22 mouse cellular contexts compared by ENCODE assay signal in the genomic region with DNA sequence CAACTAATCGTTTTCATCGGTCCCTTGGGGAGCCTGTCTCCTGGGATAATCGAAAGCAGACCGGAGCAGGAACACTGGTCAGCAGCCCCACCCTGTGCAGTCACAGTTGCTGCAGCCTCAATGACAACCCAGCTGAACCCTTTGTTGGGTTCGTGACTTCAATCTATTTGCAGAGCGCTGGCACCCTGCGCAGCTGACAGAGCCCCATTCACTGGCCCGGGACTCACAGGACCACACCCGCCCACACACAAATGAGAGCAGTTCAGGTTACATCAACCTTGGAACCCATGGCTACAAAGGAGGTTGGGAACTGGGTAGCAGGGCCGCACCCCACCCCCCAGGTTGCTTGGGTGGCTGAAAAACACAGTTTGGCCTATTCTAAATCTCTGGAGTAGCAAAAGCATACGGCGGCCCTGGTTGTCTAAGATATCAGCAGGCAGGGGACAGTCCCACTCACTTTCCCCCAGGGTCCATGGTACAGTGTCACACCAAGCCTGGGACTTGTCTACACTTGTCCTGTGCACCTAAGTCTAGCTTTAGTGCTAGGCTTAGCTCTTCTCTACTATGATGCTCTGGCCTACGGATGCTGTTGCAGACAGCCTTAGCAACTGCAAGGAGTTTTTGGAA. TPM values are rescaled to one million over a fixed set of nuclear protein-coding genes. Genes with fewer than 3 reads are reported as not detected.
DNase-seq lines count a peak whose midpoint lies in the region; ATAC-seq and TF ChIP-seq lines count a peak whose summit lies in the region.
"Had no signal": no experiment of that assay in that cellular context is flagged by ENCODE, and none has a peak within 500 bp of the region (broad histone marks: within the 10 kb centered on the region; RNA-seq: fewer than 3 reads in every experiment).

No protein-coding gene starts in this region.

- no peaks in the 10 kb centered on the region for H3K36me3 ChIP-seq in liver, embryonic 13.5 days
- H3K36me3 ChIP-seq in liver, embryonic 11.5 days (ENCODE audit: control insufficient read depth, insufficient read depth, low read length), result no peaks in the 10 kb centered on the region
- no peaks in the 10 kb centered on the region for H3K36me3 ChIP-seq in embryonic facial prominence, embryonic 15.5 days
- no peaks in the 10 kb centered on the region for H3K36me3 ChIP-seq in small intestine, adult 2 months (ENCODE audit: control insufficient read depth, insufficient read depth, low read length)
- H3K36me3 ChIP-seq: heart, embryonic 13.5 days; lung, embryonic 15.5 days; midbrain, embryonic 13.5 days had no signal

- no peaks in the 10 kb centered on the region for H3K4me1 ChIP-seq in liver, embryonic 13.5 days (replicated peaks)
- H3K4me1 ChIP-seq in liver, embryonic 11.5 days (replicated peaks; ENCODE audit: control insufficient read depth, insufficient read depth, low read length), result no peaks in the 10 kb centered on the region
- no peaks in the 10 kb centered on the region for H3K4me1 ChIP-seq in embryonic facial prominence, embryonic 15.5 days
- peaks cover 19% of the 10 kb centered on the region; the same call in 1 of the 2 replicates for H3K4me1 ChIP-seq in small intestine, adult 2 months (ENCODE audit: control insufficient read depth, insufficient read depth, insufficient read length, low read length)
- H3K4me1 ChIP-seq: heart, embryonic 13.5 days; lung, embryonic 15.5 days; midbrain, embryonic 13.5 days had no signal

- H3K4me2 ChIP-seq in liver, embryonic 13.5 days, result no peak overlapping the region
- H3K4me2 ChIP-seq in liver, embryonic 11.5 days, result no peak overlapping the region
- H3K4me2 ChIP-seq in embryonic facial prominence, embryonic 15.5 days (replicated peaks), result no peak overlapping the region
- H3K4me2 ChIP-seq: heart, embryonic 13.5 days; lung, embryonic 15.5 days; midbrain, embryonic 13.5 days had no signal

- H3K9ac ChIP-seq in liver, embryonic 13.5 days, result no peak overlapping the region
- H3K9ac ChIP-seq in liver, embryonic 11.5 days (ENCODE audit: low read depth, low read length), result no peak overlapping the region
- no peak overlapping the region for H3K9ac ChIP-seq in embryonic facial prominence, embryonic 15.5 days
- H3K9ac ChIP-seq: heart, embryonic 13.5 days; lung, embryonic 15.5 days; midbrain, embryonic 13.5 days had no signal

- H3K4me3 ChIP-seq in liver, embryonic 13.5 days (replicated peaks), result no peak overlapping the region
- H3K4me3 ChIP-seq in liver, embryonic 11.5 days (ENCODE audit: low read depth, low read length), result no peak overlapping the region
- no peak overlapping the region for H3K4me3 ChIP-seq in embryonic facial prominence, embryonic 15.5 days (replicated peaks)
- H3K4me3 ChIP-seq in small intestine, adult 2 months (ENCODE audit: low read depth, low read length), result no peak overlapping the region
- H3K4me3 ChIP-seq: heart, embryonic 13.5 days; layer of hippocampus, adult 2 months; lung, embryonic 15.5 days; midbrain, embryonic 13.5 days had no signal

- ATAC-seq in liver, embryonic 13.5 days (ENCODE audit: low read depth), result peak; percentile 15; the same call in 1 of the 2 replicates
- no peak for ATAC-seq in liver, embryonic 11.5 days (replicated peaks; ENCODE audit: low FRiP score)
- peak; percentile 34; the same call in 1 of the 2 replicates for ATAC-seq in embryonic facial prominence, embryonic 15.5 days (ENCODE audit: insufficient number of reproducible peaks, low FRiP score, low TSS enrichment, low read depth)
- ATAC-seq: midbrain, embryonic 13.5 days; Patski had no signal

- 68% methylated on average over 13 of the region's 13 CpGs for WGBS in liver, embryonic 13.5 days (ENCODE audit: insufficient replicate concordance)
- WGBS in liver, embryonic 11.5 days, result 65% methylated on average over 13 of the region's 13 CpGs
- 40% methylated on average over 13 of the region's 13 CpGs for WGBS in embryonic facial prominence, embryonic 15.5 days
- 35% methylated on average over 13 of the region's 13 CpGs for WGBS in small intestine, adult 2 months

- no peak for DNase-seq in liver, embryonic 13.5 days
- DNase-seq in liver, embryonic 11.5 days (ENCODE audit: low spot score), result no peak
- peak; percentile 98 for DNase-seq in ES-CJ7 (ENCODE audit: low read depth, low spot score)
- no peak for DNase-seq in thymus, adult 18-20 months
- DNase-seq in layer of hippocampus, postnatal 10 days (ENCODE audit: low spot score in 2 of 2), result no peak
- no peak for DNase-seq in heart, adult 11 months
- DNase-seq: adrenal gland, adult 8-10 months; cerebellum, adult 9-10 months; gastrocnemius, postnatal 36 days; kidney, adult 18-20 months; right cerebral cortex, postnatal 25 days had no signal

- TF ChIP-seq CTCF in small intestine, adult 2 months (IDR thresholded peaks at IDR 0.05; ENCODE audit: extremely low read depth, insufficient read length, insufficient replicate concordance, low read depth, low read length), result no peak

- H3K27me3 ChIP-seq in liver, embryonic 13.5 days, result no peaks in the 10 kb centered on the region
- no peaks in the 10 kb centered on the region for H3K27me3 ChIP-seq in liver, embryonic 11.5 days (replicated peaks; ENCODE audit: control insufficient read depth, insufficient read depth, low read length)
- no peaks in the 10 kb centered on the region for H3K27me3 ChIP-seq in embryonic facial prominence, embryonic 15.5 days
- no peaks in the 10 kb centered on the region for H3K27me3 ChIP-seq in small intestine, adult 2 months (ENCODE audit: control insufficient read depth, insufficient read depth, low read length)
- H3K27me3 ChIP-seq: lung, embryonic 15.5 days; midbrain, embryonic 13.5 days; Patski had no signal

- no peak for TF ChIP-seq POLR2A in small intestine, adult 2 months (IDR thresholded peaks at IDR 0.05; ENCODE audit: low read depth, low read length)

- H3K27ac ChIP-seq in liver, embryonic 13.5 days, result no peak overlapping the region
- no peak overlapping the region for H3K27ac ChIP-seq in liver, embryonic 11.5 days (ENCODE audit: low read depth, low read length)
- no peak overlapping the region for H3K27ac ChIP-seq in embryonic facial prominence, embryonic 15.5 days (replicated peaks)
- H3K27ac ChIP-seq in small intestine, adult 2 months (ENCODE audit: insufficient read depth, low read depth, low read length), result peak overlapping the region; percentile 57
- H3K27ac ChIP-seq: heart, embryonic 13.5 days; layer of hippocampus, adult 2 months; lung, embryonic 15.5 days; midbrain, embryonic 13.5 days had no signal

- H3K9me3 ChIP-seq in liver, embryonic 13.5 days (replicated peaks), result no peaks in the 10 kb centered on the region
- no peaks in the 10 kb centered on the region for H3K9me3 ChIP-seq in liver, embryonic 11.5 days (ENCODE audit: control insufficient read depth, low read length)
- H3K9me3 ChIP-seq in embryonic facial prominence, embryonic 15.5 days (replicated peaks), result no peaks in the 10 kb centered on the region
- H3K9me3 ChIP-seq: heart, embryonic 13.5 days; lung, embryonic 15.5 days; midbrain, embryonic 13.5 days had no signal

RNA-seq across cellular contexts. Expression of gene Elf3, which starts 40.6 kb away (rescaled TPM):
- 1.2 and 1.5 TPM in 2 replicates for polyA plus RNA-seq in liver, embryonic 13.5 days (2015; fragmentation: Nextera tagmentation; extraction: Ambion mirVana)
- 2.0 and 2.4 TPM in 2 replicates for polyA plus RNA-seq in liver, embryonic 11.5 days (2014; fragmentation: Nextera tagmentation; extraction: Ambion mirVana)
- polyA plus RNA-seq in embryonic facial prominence, embryonic 15.5 days (2015; fragmentation: Nextera tagmentation; extraction: Ambion mirVana), result 26.8 and 30.2 TPM in 2 replicates
- 110 and 185 TPM in 2 replicates for polyA plus RNA-seq in small intestine, adult 2 months (2012; rRNA removed)
- total RNA-seq in layer of hippocampus, postnatal 10 days (2021), result not detected
- total RNA-seq: gastrocnemius, postnatal 36 days; layer of hippocampus, adult 2 months; left cerebral cortex, postnatal 10 days had no signal
- polyA plus RNA-seq: testis, adult 2 months had no signal

RNA-seq across cellular contexts. Expression of gene Gpr37l1, which starts 50.2 kb away (rescaled TPM):
- polyA plus RNA-seq in liver, embryonic 13.5 days (2015; fragmentation: Nextera tagmentation; extraction: Ambion mirVana), result not detected in 2 replicates
- not detected in 2 replicates for polyA plus RNA-seq in liver, embryonic 11.5 days (2014; fragmentation: Nextera tagmentation; extraction: Ambion mirVana)
- 0.16 TPM in 1 of 2 replicates, not detected in the other for polyA plus RNA-seq in embryonic facial prominence, embryonic 15.5 days (2015; fragmentation: Nextera tagmentation; extraction: Ambion mirVana)
- polyA plus RNA-seq in small intestine, adult 2 months (2012; rRNA removed), result 1.9 and 2.2 TPM in 2 replicates
- total RNA-seq in layer of hippocampus, postnatal 10 days (2021), result 100 to 1,000 TPM; 120 to 129 TPM
- polyA plus RNA-seq: heart, embryonic 13.5 days; hindbrain, embryonic 11.5 days; neural tube, embryonic 11.5 days; testis, adult 2 months had no signal
